Mouse (Mus musculus) right cerebral cortex, adult 18-20 months (tissue): ENCODE measurements around the gene Myo1a.
A peak's percentile ranks its signal among the peaks of the same experiment; 100 is the strongest.
"Not testable (repeated sequence)": the region's sequence is repeated elsewhere in the genome, so short reads cannot be mapped to it uniquely, and the experiment has no call there.

Experiments used
- DNase-seq: peaks from one replicate; pipeline ENCODE4 v3.0.0; 2022; ENCODE audit warnings: mixed read lengths

The Myo1a gene

DNA sequence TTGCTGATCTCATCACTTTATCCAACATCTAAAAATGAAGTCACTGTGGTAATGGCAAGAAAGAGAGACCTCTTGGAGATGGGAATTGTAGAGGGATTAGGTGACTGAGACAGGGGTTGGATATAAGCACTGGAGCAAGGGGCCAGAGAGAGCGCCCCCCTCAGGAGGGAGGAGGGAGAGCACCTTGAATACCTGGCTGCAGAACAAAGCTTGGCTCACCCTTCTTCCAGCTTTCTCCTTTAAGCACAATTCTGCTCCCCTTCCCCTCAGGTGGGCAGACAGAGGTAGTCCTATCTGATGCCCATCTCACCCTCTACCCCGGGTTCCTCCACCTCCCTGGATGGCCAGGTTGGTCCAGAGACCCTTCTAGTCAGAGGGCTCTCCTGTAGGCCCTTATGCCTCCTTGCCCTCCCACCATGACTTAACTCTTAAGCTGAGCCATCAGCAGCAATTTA lies at the start of gene Myo1a:
Myo1a (plus strand) TSS at position 405 of the 455 bp plus-strand sequence.
- no peak for DNase-seq

DNA sequence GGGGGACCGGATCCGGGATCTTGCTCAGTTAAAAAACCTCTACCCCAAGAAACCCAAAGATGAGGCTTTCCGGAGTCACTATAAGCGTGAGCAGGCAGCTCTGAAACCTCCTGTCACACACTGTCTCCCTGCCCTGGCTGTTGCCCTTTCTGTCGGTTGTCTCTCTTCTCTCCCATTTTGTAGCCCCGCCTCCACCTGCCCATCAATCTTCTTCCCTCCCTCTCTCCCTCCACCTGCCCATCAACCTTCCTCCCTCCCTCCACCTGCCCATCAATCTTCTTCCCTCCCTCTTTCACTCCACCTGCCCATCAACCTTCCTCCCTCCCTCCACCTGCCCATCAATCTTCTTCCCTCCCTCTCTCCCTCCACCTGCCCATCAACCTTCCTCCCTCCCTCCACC lies 47.4 kb upstream of the Myo1a start:
- DNase-seq = not testable (repeated sequence)

- no peak for DNase-seq
Observed at GRCm38 (mm10) chr10:127658076-127658475, 46.9 kb upstream of the Myo1a start.

GRCm38 (mm10) chr10:127659551-127659950 lies 45.4 kb upstream of the Myo1a start:
- no peak for DNase-seq

DNA sequence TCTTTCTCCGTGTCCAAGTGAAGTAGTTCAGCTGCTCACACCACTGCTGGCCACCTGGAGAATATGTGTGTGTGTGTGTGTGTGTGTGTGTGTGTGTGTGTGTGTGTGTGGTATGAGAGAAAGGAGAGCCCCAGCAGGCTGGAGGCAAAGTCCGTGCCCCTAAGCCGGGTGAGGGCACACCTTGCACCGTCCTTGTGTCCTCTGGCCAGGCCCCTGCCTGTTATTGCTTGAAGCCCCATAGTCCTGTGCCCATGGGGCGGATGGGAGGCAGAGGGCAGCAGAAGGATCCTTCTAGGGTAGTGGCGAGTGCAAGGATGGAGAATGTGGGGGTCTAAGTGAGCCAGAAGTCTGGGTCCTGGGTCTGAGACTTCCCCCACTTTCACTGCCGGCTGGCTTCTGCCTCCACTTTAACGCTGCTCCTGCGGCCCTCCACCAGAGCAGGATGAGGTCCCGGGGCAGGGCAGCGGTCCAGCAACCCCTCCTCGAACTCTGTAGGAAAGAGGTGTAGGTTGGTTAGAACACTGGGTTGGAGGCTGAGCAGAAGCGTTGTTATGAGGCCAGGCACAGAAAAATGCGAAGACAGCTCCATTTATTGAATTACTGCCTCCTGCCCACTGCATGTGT lies 43.6 kb upstream of the Myo1a start:
- no peak for DNase-seq

DNA sequence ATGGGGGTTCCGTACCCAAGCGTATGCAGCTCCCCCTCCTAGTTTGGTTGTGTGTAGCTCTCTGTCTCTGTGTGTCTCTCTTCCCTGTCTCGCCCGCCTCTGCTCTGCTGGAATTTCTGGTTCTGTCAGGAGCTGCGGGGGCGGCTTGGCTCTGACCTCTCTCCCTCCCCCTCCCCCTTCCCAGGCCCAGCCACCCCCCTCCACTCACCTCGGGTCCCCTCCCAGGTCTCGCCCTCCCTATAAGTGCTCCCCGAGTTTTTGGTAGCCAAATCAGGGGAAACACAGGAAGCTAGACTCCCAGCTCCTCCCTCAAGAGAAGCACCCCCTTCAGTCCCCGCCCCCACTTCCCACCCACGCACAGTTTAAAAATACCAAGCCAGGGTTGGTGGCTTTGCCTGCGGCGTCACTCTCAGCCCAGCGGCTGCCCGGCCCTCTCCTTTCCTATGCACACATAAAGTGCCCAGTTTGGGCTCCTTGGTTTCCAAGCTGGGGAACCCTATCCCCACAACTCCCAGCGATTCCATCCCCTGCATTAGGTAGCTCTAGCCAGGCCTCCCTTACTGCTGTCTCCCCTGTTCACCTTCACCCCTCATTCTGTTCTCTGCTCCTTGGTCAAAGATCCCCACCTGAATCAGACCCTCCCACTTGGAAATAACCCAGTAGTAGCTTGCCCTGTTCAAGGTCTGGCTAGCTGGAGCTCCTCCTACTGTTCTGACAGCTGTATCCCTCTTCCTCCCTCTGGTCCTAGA lies 42.9 kb upstream of the Myo1a start:
- peak; percentile 74 for DNase-seq

DNA sequence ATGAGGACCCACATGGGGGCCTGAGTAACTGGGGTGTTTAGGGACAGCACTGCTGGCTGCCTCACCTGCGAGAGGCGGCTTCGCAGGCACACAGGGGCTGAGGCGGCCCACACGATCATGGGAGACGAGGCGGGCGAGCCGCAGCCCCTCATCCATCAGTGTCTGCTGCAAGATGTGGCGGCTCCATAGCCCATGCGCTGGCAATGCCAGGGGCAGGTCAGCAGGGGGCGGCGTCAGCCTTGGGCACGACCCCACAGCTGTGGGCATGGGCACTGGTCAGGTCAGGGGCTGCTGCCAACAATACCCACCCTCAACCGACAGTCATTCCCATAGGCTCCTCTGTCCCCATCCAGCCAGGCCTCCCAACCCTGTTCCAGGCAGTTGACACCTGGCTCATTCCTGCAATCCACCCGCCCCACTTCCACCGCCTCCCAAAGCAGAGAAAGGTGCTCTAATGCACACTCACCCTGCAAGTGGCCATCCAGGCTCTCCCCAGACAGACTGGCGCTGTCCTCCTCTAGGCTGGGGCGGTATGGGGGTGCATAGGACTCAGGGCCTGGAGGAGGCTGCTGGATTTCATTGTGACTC lies 42.2 kb upstream of the Myo1a start:
- no peak for DNase-seq

DNA sequence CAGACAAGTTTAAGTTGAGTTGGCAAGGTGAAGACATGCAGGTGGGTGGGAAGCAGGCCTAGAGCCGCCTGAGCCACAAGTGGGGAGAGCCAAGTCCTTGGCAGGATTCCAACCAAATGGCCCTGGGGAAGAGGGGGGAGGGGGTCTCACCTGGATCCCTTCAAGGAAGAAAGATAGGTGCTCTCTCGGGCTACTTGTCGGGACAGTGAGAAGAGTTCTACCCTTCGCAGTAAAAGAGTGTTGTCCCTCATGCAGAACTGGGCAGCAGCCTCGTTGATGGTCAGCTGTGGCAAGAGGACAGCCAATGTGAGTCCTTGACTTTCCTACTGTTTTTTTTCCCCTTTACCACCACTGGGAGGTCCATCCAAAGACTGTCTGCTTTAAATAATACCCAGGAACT lies 41.4 kb upstream of the Myo1a start:
- DNase-seq = no peak

DNA sequence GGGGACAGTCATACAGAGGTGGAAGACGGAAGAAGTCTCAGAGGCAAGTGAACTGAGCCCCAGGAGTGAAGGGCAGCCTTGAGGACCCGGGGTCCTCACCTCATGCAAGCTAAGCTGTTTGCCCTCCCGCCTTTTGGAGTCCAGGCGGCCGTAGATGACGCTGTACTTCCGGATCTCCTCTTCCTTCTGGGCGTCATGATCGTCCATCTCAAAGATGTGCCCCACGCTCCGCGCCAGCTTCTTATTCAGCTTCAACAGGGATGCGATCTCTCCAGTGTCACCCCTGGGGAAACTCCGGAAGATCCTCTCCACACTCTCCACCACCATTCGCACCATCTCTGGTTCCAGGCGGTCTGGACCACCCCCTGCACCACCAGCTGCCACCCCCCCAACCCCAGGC lies 40.8 kb upstream of the Myo1a start:
- no peak for DNase-seq

DNA sequence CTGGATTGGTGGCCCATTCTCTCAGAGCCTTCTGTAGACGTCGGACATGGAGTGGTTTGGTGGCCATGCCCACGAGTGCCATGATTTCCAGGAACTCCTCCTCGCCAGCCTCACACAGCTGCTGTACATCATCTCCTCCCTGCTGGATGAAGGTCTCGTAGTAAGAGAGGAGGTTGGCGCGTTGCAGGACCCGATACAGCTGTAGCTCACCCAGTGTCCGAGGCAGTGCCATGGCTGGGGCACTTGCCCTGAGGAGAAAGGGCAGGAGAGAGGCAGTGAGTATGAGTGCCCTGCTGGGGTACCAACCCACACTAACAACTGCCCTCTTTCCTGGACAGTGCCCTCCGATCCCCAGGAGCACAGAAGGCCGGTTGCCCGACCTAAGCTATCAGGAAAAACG lies 40.1 kb upstream of the Myo1a start:
- DNase-seq = no peak

- no peak for DNase-seq
Observed at GRCm38 (mm10) chr10:127665366-127666181, 39.4 kb upstream of the Myo1a start.

- peak; percentile 83 for DNase-seq
Observed at GRCm38 (mm10) chr10:127666501-127667268, 38.3 kb upstream of the Myo1a start, which contains the start of gene Nemp1. TSS of gene Nemp1 (plus strand) at chr10:127666901.

DNA sequence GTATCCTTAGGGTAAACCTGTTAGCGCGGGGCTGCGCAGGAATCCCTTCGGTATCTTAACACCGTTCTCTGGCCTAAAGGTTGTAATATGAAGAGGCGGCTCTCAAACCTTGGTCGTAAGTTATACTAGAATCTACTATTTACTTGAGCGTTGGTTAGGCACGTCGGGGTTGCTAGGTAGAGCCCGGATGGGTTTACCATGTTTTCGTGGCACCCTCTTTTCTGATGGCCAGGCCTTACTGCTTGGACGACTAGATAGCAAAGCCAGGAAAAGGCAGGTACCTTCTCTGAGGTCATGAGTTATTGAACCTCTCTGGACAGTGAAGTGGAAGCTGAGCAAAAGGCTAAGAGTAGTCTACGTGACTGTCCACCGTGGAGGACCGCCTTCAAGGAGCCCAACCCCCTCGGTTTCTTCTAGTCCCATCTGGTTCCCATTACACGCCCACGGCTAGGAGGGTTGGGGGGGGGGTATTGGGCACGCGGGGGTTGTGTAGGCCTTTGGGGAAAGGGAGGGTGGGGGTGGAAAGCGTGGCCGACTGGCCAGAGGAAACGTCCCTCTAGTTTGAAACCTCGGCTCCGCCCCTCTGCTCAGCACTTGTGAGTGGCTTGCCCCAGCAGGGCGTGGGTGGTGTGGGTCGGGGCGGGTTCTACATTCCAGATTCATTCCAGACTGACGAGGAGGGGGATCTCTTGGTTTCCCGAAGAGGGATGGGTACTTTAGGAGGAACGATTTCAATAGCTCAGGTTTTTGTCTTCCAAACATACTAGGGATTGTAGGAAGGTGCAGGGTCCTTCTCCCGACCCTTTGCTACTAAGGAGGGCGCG lies 37.5 kb upstream of the Myo1a start:
- peak; percentile 77 for DNase-seq

- peak; percentile 90 for DNase-seq
Observed at GRCm38 (mm10) chr10:127668093-127669050, 36.6 kb upstream of the Myo1a start, which contains the start of gene Nab2. TSS of gene Nab2 (minus strand) at chr10:127668568.

- peak; percentile 70 for DNase-seq
Observed at GRCm38 (mm10) chr10:127669170-127669569, 35.8 kb upstream of the Myo1a start.

DNA sequence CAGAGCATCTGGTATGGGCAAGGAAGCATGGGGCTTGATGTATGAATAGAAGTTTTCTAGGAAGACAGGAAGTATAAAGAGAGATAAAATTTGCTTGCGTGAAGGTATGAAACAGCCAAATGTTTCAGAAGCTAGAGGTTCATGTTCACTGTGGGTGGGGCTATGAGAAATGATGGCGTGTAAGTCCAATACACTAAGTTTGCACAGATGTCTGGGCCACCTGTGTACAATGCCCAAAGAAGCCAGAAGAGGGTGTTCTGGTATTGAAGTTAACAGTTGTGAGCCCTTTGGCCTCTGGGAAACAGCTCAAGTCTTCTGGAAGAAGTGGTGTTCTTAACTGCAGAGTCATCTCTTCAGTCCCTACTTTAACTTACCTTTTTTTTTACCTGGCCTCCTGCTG lies 34.8 kb upstream of the Myo1a start:
- no peak for DNase-seq

GRCm38 (mm10) chr10:127671276-127671675 lies 33.7 kb upstream of the Myo1a start:
- no peak for DNase-seq

DNA sequence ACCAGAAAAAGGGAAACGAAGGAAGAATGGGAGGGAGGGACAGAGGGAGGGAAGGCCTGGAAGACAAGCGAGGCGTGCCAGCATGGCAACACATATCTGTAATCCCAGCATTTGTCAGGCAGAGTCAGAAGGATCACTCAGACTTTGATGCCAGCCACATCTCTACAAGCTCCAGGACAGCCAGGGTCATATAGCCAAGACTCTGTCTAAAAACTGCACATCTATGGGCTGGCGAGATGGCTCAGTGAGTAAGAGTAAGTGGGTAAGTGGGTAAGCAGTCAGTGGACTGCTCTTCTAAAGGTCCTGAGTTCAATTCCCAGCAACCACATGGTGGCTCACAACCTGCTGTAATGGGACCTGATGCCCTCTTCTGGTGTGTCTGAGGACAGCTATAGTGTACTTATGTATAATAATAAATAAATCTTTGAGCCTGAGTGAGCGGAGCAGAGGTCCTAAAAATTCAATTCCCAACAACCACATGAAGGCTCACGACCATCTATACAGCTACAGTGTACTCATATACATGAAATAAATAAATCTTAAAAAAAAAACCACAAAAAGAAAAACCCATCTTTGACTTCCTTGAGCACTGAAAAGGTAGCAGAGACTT lies 30.8 kb upstream of the Myo1a start:
- no peak for DNase-seq

- DNase-seq = peak; percentile 91
Observed at GRCm38 (mm10) chr10:127674794-127675522, 30.0 kb upstream of the Myo1a start.
